Mouse (Mus musculus): ENCODE data around the gene Gpbp1. TPM values are rescaled to one million over a fixed set of nuclear protein-coding genes. Genes with fewer than 3 reads are reported as not detected.

Gpbp1 gene
- total RNA-seq (2023): 100 to 1,000 TPM; 113 to 124 TPM

DNA sequence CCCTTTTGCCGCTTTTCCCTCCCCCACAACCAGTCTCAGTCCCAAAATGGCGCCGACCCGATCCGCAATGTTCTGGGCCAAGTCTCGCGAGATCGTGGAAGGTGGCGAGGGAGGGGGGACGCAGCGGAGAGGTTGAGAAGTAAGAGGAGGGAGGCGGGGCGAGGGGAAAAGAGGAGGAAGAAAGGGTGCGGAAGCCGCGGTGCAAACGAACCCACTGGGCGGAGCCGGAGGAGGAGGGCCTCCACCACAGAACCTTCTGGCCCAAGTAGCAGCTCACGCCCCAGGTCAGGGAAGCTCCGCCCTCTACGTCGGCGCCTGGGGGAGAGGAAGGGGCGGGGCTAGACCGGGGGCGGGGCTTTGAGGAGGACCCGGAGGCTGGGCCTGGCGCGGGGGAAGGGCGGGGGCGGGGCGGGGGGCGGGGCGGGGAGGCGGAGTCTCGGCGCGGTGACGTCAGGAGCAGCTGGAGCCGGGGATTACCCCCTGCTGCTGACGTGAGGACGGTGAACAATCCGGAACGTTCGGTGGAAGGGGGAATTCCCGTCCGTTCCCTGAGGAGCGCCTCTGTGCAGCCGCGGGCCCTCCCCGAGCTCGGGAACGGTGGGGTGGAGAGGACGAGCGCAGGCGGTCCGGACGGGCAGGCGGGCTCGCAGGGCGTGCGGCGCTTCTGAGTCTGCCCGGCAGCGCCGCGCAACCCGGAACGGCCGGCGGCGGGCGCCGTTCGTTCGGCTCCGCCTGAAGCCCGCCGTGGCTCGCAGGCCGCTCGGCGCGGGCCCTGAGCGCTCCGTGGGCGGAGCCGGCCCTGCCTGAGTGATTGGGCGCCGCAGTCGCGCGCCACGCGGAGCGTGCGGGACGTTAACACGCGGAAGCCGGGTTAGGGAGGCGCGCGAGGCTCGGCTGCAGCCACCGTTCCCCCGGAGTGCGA lies at the start of gene Gpbp1:
Gene Gpbp1 (minus strand): TSS at position 310 of the 922 bp plus-strand sequence.

Other genes with a start within 250 kb of the Gpbp1 start
- gene Actbl2, start 235.1 kb downstream of the Gpbp1 start, total RNA-seq (2023): not detected
- not detected for gene Gm49496, start 59.8 kb upstream of the Gpbp1 start, total RNA-seq (2023)
- not detected for gene Gm10198, start 102.7 kb upstream of the Gpbp1 start, total RNA-seq (2023)
- gene Mier3, start 190.9 kb upstream of the Gpbp1 start, total RNA-seq (2023): 10 to 100 TPM; 36.9 to 37.9 TPM

All from T-cell, adult 66 days (primary cell).